Mouse (Mus musculus) MN1 (cell line): ENCODE measurements around the gene Tmem52.
"Not testable (repeated sequence)": the region's sequence is repeated elsewhere in the genome, so short reads cannot be mapped to it uniquely, and the experiment has no call there.

Experiments used
- DNase-seq: peaks from one replicate; pipeline ENCODE4 v3.0.0-alpha.2; 2016; ENCODE audit warnings: low spot score

Gene Tmem52

GRCm38 (mm10) chr4:155472716-155473290 is 3.9 kb downstream of the Tmem52 start:
- DNase-seq: no peak

- DNase-seq: peak; percentile 62
These were observed 4.4 kb downstream of the Tmem52 start for GRCm38 (mm10) chr4:155473319-155473718.

- DNase-seq: not testable (repeated sequence)
These were observed 4.9 kb downstream of the Tmem52 start for GRCm38 (mm10) chr4:155473796-155474195.

GRCm38 (mm10) chr4:155481381-155482124 is 12.6 kb downstream of the Tmem52 start:
- peak; percentile 89 for DNase-seq

- no peak for DNase-seq
These were observed 13.2 kb downstream of the Tmem52 start for GRCm38 (mm10) chr4:155482125-155482480.

GRCm38 (mm10) chr4:155482733-155483540 is 14.0 kb downstream of the Tmem52 start:
- peak; percentile 52 for DNase-seq

GRCm38 (mm10) chr4:155485521-155485920 is 16.6 kb downstream of the Tmem52 start:
- DNase-seq: no peak

- no peak for DNase-seq
These were observed 18.8 kb downstream of the Tmem52 start for GRCm38 (mm10) chr4:155487746-155488145.

- peak; percentile 98 for DNase-seq
These were observed 19.5 kb downstream of the Tmem52 start for GRCm38 (mm10) chr4:155488232-155489025.

- DNase-seq: peak; percentile 60
These were observed 20.4 kb downstream of the Tmem52 start for GRCm38 (mm10) chr4:155489101-155489970.

- no peak for DNase-seq
These were observed 21.5 kb downstream of the Tmem52 start for GRCm38 (mm10) chr4:155490456-155490855.

GRCm38 (mm10) chr4:155490990-155491504 is 22.1 kb downstream of the Tmem52 start, which contains the start of gene Gnb1:
TSS of gene Gnb1 (plus strand) at chr4:155491361.
- peak; percentile 94 for DNase-seq

- DNase-seq: no peak
These were observed 22.7 kb downstream of the Tmem52 start for GRCm38 (mm10) chr4:155491529-155492130.

GRCm38 (mm10) chr4:155492131-155492633 is 23.3 kb downstream of the Tmem52 start:
- peak; percentile 72 for DNase-seq

GRCm38 (mm10) chr4:155494891-155495290 is 26.0 kb downstream of the Tmem52 start:
- DNase-seq: no peak

GRCm38 (mm10) chr4:155497963-155498362 is 29.0 kb downstream of the Tmem52 start:
- no peak for DNase-seq

- DNase-seq: no peak
These were observed 32.2 kb downstream of the Tmem52 start for GRCm38 (mm10) chr4:155501126-155501525.

- DNase-seq: no peak
These were observed 36.2 kb downstream of the Tmem52 start for GRCm38 (mm10) chr4:155505067-155505466.

GRCm38 (mm10) chr4:155505671-155506295 is 36.9 kb downstream of the Tmem52 start:
- DNase-seq: no peak

GRCm38 (mm10) chr4:155508614-155509013 is 39.7 kb downstream of the Tmem52 start:
- no peak for DNase-seq
